Mouse (Mus musculus) forebrain, embryonic 16.5 days (tissue): ENCODE results near the gene Cldn16. TPM values are rescaled to one million over a fixed set of nuclear protein-coding genes. Genes with fewer than 3 reads are reported as not detected.
A peak's percentile ranks its signal among the peaks of the same experiment; 100 is the strongest.

Source experiments
- ATAC-seq: fragments of 200-750 bp; cut with Nextera tagmentation; 2 replicates; pipeline ENCODE4 v1.8.0; 2017; ENCODE audit warnings: mild to moderate bottlenecking, moderate library complexity
- H3K27ac ChIP-seq: fragments of 300-500 bp; sonication (generic); 2 replicates; pipeline ENCODE4 v1.5.1; 2014; ENCODE audit warnings: low read length, control low read depth
- H3K27me3 ChIP-seq: fragments of 300-500 bp; sonication (generic); replicated peaks from 2 replicates; pipeline ENCODE4 v1.6.1; 2014; ENCODE audit warnings: low read length; ENCODE audit not compliant: control insufficient read depth, insufficient read depth
- H3K36me3 ChIP-seq: fragments of 300-500 bp; sonication (generic); 2 replicates; pipeline ENCODE4 v1.6.1; 2014; ENCODE audit not compliant: control insufficient read depth, insufficient read depth
- H3K4me1 ChIP-seq: fragments of 300-500 bp; sonication (generic); replicated peaks from 2 replicates; pipeline ENCODE4 v1.6.1; 2014; ENCODE audit warnings: low read length; ENCODE audit not compliant: control insufficient read depth, insufficient read depth
- H3K4me2 ChIP-seq: fragments of 300-500 bp; sonication (generic); 2 replicates; pipeline ENCODE4 v1.6.1; 2014; ENCODE audit warnings: mild to moderate bottlenecking, low read length, control low read depth
- H3K4me3 ChIP-seq: fragments of 300-500 bp; sonication (generic); replicated peaks from 2 replicates; pipeline ENCODE4 v1.5.1; 2014; ENCODE audit warnings: mild to moderate bottlenecking, low read length, control low read depth
- H3K9ac ChIP-seq: fragments of 300-500 bp; sonication (generic); replicated peaks from 2 replicates; pipeline ENCODE4 v1.6.1; 2014; ENCODE audit warnings: low read depth, low read length, control low read depth
- H3K9me3 ChIP-seq: fragments of 300-500 bp; sonication (generic); 2 replicates; pipeline ENCODE4 v1.6.1; 2016; ENCODE audit warnings: low read length; ENCODE audit not compliant: control insufficient read depth
- WGBS: fragments of 180-500 bp; shearing (Covaris S2); extraction: QIAGEN DNeasy Blood & Tissue Kit; methylation state at CpG from one replicate; pipeline ENCODE4 v1.1.7; 2014; 5-methylcytosine and 5-hydroxymethylcytosine counted together
- polyA plus RNA-seq: library from polyadenylated mRNA; unstranded; fragments of >200 nt; fragmentation: Nextera tagmentation; extraction: Ambion mirVana; gene quantifications from 2 replicates; pipeline ENCODE4 v1.2.1, GENCODE M21; 2015

Gene Cldn16
- not detected in 2 replicates for polyA plus RNA-seq

DNA sequence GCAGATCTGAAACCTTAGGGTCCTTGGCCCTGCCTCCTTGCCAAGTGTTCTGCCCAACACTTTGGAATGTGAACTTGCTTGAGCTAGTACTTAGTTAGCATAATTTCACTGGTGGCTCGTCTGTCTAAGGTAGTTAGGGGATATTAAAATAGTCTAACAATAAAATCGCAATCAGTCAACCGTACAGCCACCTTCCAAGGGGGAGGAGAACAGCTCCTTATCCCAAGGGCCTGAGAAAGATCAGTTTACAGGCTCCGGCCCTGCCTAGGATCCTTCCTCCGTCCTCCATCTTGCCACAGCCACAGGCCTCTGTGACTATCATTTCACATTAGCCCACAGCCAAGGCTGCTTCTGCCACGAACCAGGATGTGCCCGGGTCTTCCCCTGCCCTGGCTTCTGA, at the start of gene Cldn16:
TSS of gene Cldn16 (plus strand) at position 301 of the 400 bp plus-strand sequence.
- 69% methylated on average over 7 of the region's 7 CpGs for WGBS
- Histone ChIP-seq H3K4me3 (no peak within 1 kb of the TSS), H3K36me3 (no peaks in the 10 kb centered on the region), H3K4me2 (no peak within 1 kb of the TSS), H3K4me1 (no peaks in the 10 kb centered on the region), H3K9me3 (no peaks in the 10 kb centered on the region), H3K27me3 (no peaks in the 10 kb centered on the region), H3K9ac (no peak within 1 kb of the TSS), H3K27ac (no peak within 1 kb of the TSS)
- no peak for ATAC-seq

DNA sequence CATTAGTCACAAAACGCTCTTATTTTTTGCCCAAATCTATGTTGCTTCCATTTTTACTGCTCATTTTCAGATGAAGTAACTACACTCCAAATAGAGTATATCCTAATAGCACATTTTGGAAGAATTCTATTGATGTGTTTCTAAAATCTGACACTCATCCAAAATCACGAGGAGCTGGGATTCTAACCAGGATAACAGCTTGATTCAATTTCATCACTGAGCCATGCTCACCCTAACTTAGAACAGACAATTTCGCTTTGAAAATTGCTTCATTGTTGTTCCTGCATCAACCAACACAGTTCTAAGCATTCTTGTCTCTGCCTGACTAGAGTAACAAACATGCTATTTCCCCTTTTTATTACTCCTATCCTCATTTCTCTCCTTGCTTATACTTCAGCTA, 44.3 kb upstream of the Cldn16 start:
- H3K36me3 ChIP-seq: no peaks in the 10 kb centered on the region
- no peak overlapping the region for H3K27ac ChIP-seq
- no peak overlapping the region for H3K9ac ChIP-seq
- no peak overlapping the region for H3K4me2 ChIP-seq
- 71% methylated on average over 3 of the region's 3 CpGs for WGBS
- H3K4me3 ChIP-seq: no peak overlapping the region
- no peak for ATAC-seq
- H3K4me1 ChIP-seq: no peaks in the 10 kb centered on the region
- H3K9me3 ChIP-seq: no peaks in the 10 kb centered on the region
- H3K27me3 ChIP-seq: no peaks in the 10 kb centered on the region

DNA sequence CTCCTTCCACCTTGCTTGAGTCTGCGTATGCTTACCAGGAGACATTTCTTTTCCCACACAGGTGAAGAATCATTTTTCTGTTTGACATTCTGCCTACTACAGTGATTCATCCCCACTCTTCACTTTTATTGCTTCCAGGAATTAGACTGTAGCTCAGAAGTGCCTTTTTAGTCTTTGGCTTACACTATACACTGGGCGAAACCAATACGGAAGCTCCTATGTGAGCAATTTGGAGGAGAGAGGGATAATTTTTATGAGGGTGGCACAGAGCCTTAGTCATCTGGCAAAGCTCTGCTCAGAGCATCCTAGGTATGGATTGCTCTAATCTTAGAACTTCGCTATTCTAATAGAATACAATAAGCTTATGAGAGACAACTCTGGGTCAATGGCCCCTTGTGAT, 40.9 kb upstream of the Cldn16 start:
- Histone ChIP-seq H3K9me3 (no peaks in the 10 kb centered on the region), H3K4me1 (no peaks in the 10 kb centered on the region), H3K9ac (no peak overlapping the region), H3K4me2 (no peak overlapping the region), H3K27ac (no peak overlapping the region), H3K27me3 (no peaks in the 10 kb centered on the region), H3K4me3 (no peak overlapping the region), H3K36me3 (no peaks in the 10 kb centered on the region)
- ATAC-seq: no peak
- 90% methylated on average over 4 of the region's 4 CpGs for WGBS

DNA sequence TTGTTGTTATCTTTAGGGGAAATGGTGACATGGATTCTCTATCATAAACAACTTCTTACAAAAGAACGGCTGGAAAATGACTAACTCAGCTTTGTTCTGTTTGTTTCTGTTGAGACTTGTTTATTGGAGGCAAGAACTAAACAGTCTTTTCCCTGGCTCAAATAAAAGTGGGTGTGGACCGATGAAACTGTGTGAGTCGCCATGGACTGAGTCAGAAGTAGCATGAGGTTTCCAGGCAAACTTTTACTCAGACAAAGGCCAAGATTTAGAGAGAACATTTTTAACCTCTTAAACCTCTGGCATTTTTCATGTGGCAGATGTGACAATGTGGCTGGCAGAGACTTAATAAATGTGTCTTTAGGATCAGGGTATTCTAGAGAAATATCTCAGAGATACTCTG, 32.7 kb upstream of the Cldn16 start:
- Histone ChIP-seq H3K4me1 (no peaks in the 10 kb centered on the region), H3K4me2 (no peak overlapping the region), H3K27ac (no peak overlapping the region), H3K4me3 (no peak overlapping the region), H3K9ac (no peak overlapping the region), H3K9me3 (no peaks in the 10 kb centered on the region), H3K36me3 (no peaks in the 10 kb centered on the region), H3K27me3 (no peaks in the 10 kb centered on the region)
- WGBS: 87% methylated on average over 3 of the region's 3 CpGs
- no peak for ATAC-seq

DNA sequence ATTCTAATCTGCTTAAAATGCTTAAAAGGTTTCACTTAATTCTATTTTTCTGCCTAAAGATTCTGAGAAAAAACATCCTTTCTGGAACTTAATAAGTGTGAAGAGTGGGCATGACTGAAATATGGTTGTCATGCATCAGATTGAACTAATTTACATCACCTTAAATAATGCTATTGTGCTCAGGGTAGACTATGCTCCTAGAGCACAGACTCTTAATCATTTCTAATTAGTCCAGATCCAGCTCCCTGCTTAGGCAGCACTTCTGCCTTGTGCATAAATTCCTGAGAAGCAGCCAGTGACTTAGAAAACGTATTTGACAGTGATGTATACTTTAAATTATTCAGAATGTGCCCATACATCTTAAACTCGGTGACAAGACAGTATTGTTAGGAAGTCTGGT, 29.4 kb upstream of the Cldn16 start:
- Histone ChIP-seq H3K4me2 (no peak overlapping the region), H3K36me3 (no peaks in the 10 kb centered on the region), H3K4me3 (no peak overlapping the region), H3K4me1 (no peaks in the 10 kb centered on the region), H3K27me3 (no peaks in the 10 kb centered on the region), H3K9ac (no peak overlapping the region), H3K9me3 (no peaks in the 10 kb centered on the region), H3K27ac (no peak overlapping the region)
- WGBS: 13% methylated on average over 2 of the region's 2 CpGs
- no peak for ATAC-seq

DNA sequence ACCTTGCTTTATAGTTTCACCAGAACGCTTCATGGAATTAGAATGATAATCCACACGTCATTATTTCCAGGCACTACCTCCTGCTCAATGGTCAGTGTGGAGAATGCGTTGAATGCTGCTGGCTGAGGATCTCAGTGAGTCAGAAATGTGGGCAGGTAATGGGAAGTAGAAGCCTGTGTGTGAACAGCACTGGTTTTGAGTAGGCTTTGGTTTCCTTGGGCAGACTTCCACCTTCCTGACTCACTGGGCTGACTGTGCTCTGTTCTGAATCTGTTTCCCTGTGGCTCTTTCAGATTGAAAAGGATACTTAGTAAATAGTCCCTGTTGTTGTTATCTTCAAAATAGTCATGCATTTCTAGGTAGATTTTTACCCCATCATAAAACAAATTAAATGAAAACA, 22.9 kb upstream of the Cldn16 start:
- Histone ChIP-seq H3K9ac (no peak overlapping the region), H3K4me1 (no peaks in the 10 kb centered on the region), H3K27ac (no peak overlapping the region), H3K9me3 (no peaks in the 10 kb centered on the region), H3K4me3 (no peak overlapping the region), H3K27me3 (no peaks in the 10 kb centered on the region), H3K4me2 (no peak overlapping the region), H3K36me3 (no peaks in the 10 kb centered on the region)
- no peak for ATAC-seq
- WGBS: 85% methylated on average over 3 of the region's 3 CpGs

DNA sequence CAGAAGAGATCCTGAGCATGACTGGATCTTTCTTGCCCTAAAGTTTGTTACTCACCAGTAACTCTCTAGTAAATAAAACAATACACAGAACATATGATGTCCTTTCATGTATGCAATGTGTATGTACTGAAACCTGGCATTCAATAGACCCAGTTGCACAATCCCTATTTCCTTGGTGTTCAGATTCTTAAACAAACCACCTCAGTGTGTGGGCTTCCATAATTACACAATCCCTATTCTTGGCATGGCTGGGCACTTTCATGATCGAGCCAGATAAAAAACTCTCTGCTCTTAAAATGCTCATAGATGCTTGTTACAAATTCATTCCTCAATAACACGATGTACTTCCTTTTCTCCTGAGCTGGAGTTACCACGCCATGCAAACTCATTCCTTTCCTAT, 21.8 kb upstream of the Cldn16 start:
- Histone ChIP-seq H3K9ac (no peak overlapping the region), H3K27me3 (no peaks in the 10 kb centered on the region), H3K4me2 (no peak overlapping the region), H3K4me1 (no peaks in the 10 kb centered on the region), H3K9me3 (no peaks in the 10 kb centered on the region), H3K27ac (no peak overlapping the region), H3K4me3 (no peak overlapping the region), H3K36me3 (no peaks in the 10 kb centered on the region)
- no peak for ATAC-seq
- WGBS: 71% methylated on average over 3 of the region's 3 CpGs

DNA sequence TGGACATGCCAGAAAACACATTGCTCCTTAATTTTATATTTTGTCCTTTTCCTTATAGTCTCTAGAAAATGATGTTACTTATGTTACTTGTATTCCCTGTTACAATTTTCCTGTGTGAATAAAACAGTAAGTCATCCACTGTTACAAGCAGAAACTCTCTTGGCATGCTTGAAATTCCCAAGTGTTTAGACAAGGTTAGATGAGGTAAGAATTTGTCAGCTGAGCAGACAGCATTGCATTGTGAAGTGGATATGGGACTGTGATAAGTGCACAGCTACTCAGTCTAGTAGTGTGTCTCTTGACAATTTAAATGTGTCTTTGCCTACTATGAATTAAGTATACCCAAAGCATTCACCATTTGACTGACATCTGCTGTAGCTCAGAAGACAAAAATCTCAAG, 18.1 kb upstream of the Cldn16 start:
- Histone ChIP-seq H3K27me3 (no peaks in the 10 kb centered on the region), H3K9me3 (no peaks in the 10 kb centered on the region), H3K27ac (no peak overlapping the region), H3K4me2 (no peak overlapping the region), H3K36me3 (no peaks in the 10 kb centered on the region), H3K4me3 (no peak overlapping the region), H3K4me1 (no peaks in the 10 kb centered on the region; the same call in 1 of the 2 replicates), H3K9ac (no peak overlapping the region)
- no peak for ATAC-seq

DNA sequence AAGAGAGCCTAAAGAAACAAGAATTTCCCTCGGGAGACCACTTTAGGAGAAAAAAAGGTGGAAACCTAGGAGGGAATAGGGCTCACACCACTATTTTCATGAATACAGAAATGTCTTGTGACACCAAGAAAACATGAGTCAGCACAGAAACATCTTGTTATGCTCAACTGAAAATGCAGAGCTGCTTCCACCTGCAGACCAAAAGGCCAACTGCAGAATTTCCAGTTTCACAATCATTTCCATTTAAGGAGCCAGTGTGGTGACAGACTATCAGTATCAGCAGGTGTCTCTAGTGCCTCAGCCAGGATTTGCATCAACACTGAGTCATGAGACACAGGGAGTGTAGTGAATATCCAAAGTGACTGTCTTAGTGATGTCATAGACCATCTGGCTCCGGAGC, 15.3 kb upstream of the Cldn16 start:
- WGBS: 66% methylated on average over 2 of the region's 2 CpGs
- Histone ChIP-seq H3K4me2 (no peak overlapping the region), H3K4me3 (no peak overlapping the region), H3K27me3 (no peaks in the 10 kb centered on the region), H3K9me3 (no peaks in the 10 kb centered on the region), H3K9ac (no peak overlapping the region), H3K4me1 (no peaks in the 10 kb centered on the region; the same call in 1 of the 2 replicates), H3K36me3 (no peaks in the 10 kb centered on the region), H3K27ac (no peak overlapping the region)
- ATAC-seq: peak; percentile 33; the same call in 1 of the 2 replicates

DNA sequence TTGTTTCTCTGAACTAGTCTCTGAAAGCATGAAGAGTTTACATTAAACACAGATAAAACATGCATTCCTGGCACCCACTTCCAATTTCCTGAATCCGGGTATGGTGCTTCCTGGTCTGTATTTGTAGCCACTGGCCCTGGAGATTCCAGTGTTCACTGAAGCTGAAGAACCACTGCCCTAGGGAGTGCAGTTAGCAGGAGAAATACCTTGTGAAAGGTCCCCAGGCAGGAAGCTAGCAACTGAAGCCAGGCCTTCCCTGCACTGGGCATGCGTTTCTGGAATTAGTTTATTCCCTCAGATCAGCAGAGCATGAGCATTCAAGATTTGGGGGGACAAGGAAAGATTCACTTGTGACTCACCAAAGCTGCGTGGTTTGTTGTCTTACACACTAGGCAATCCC, 8.8 kb upstream of the Cldn16 start:
- ATAC-seq: no peak
- Histone ChIP-seq H3K4me3 (no peak overlapping the region), H3K9me3 (no peaks in the 10 kb centered on the region), H3K9ac (no peak overlapping the region), H3K4me1 (no peaks in the 10 kb centered on the region), H3K36me3 (no peaks in the 10 kb centered on the region), H3K4me2 (no peak overlapping the region), H3K27me3 (no peaks in the 10 kb centered on the region), H3K27ac (no peak overlapping the region)
- WGBS: 79% methylated on average over 3 of the region's 3 CpGs
